Mouse (Mus musculus): ENCODE results near the gene Mdga2. TPM values are rescaled to one million over a fixed set of nuclear protein-coding genes. Genes with fewer than 3 reads are reported as not detected.

Mdga2 gene
- 19.7 and 20.9 TPM in 2 replicates for polyA plus RNA-seq (2015; fragmentation: Nextera tagmentation; extraction: Ambion mirVana)

DNA sequence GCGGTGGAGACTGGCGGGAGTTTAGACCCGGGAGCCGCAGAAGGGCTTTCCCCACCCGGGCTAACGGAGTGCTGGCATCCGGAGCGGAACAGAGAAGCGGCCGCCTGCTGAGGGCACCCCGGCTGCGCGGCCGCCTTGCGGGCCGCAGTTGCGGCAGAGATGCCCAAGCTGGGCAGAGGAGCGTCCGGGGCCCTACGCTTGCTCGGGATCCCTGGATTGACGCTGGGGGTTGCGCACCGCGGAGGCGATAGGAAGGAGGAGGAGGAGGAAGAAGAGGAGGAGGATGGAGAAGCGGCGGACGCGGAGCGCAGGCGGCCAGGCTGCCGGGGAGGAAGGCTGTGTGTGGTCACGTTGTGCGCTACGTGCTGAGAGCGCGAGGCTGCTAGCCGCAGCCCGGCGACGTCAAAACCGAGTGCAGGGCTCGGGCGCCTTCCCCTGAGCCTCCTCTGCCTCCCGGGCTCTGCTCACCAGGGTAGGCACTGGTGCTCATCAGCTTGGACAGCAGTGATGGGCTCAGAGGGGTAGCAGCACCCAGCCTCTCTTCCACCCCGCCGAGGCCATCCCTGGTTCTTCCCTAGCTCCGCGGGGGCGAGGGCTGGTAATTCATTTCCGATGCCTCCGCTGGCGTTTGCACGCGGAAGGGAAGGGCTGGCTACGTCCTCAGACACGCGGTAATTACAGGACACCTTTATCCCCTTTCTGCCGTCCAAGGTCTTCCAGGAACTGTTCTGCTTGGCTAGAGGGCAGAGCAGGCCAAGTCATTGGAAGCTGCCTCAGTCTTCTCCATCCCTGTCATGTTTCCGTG, at the start of gene Mdga2:
TSS of gene Mdga2 (minus strand) at position 329 of the 805 bp plus-strand sequence.
- Histone ChIP-seq H3K27me3 (peaks cover 4% of the 10 kb centered on the region; the same call in 1 of the 2 replicates), H3K9ac (peak within 1 kb of the TSS; percentile 89), H3K9me3 (no peaks in the 10 kb centered on the region), H3K36me3 (no peaks in the 10 kb centered on the region), H3K4me2 (peak within 1 kb of the TSS; percentile 77), H3K27ac (replicated peaks) (peak within 1 kb of the TSS; percentile 96), H3K4me3 (peak within 1 kb of the TSS; percentile 76), H3K4me1 (replicated peaks) (peaks cover 26% of the 10 kb centered on the region)
- ATAC-seq (ENCODE audit: low read depth): peak; percentile 75
- WGBS: under 1% methylated on average over 60 of the region's 61 CpGs

GRCm38 (mm10) chr12:67267409-67267808, 45.1 kb upstream of the Mdga2 start:
- 86% methylated on average over 1 of the region's 1 CpGs for WGBS

GRCm38 (mm10) chr12:67223530-67223929, 1.2 kb upstream of the Mdga2 start:
- H3K27me3 ChIP-seq: peaks cover 4% of the 10 kb centered on the region; the same call in 1 of the 2 replicates
- H3K9me3 ChIP-seq: no peaks in the 10 kb centered on the region
- H3K4me3 ChIP-seq: no peak overlapping the region
- H3K36me3 ChIP-seq: no peaks in the 10 kb centered on the region
- H3K27ac ChIP-seq (replicated peaks): no peak overlapping the region; the same call in 1 of the 2 replicates
- peak overlapping the region; percentile 77 for H3K4me2 ChIP-seq
- no peak for ATAC-seq (ENCODE audit: low read depth)
- WGBS: 47% methylated on average over 1 of the region's 1 CpGs
- peaks cover 22% of the 10 kb centered on the region for H3K4me1 ChIP-seq (replicated peaks)
- no peak overlapping the region for H3K9ac ChIP-seq

More at GRCm38 (mm10) chr12:67267409-67267808, 45.1 kb upstream of the Mdga2 start:
- H3K36me3 ChIP-seq: no peaks in the 10 kb centered on the region
- no peak overlapping the region for H3K4me3 ChIP-seq
- no peaks in the 10 kb centered on the region for H3K9me3 ChIP-seq
- H3K9ac ChIP-seq: no peak overlapping the region
- H3K4me1 ChIP-seq (replicated peaks): no peaks in the 10 kb centered on the region
- no peak overlapping the region for H3K4me2 ChIP-seq
- no peak for ATAC-seq (ENCODE audit: low read depth)
- H3K27me3 ChIP-seq: no peaks in the 10 kb centered on the region
- H3K27ac ChIP-seq (replicated peaks): no peak overlapping the region

DNA sequence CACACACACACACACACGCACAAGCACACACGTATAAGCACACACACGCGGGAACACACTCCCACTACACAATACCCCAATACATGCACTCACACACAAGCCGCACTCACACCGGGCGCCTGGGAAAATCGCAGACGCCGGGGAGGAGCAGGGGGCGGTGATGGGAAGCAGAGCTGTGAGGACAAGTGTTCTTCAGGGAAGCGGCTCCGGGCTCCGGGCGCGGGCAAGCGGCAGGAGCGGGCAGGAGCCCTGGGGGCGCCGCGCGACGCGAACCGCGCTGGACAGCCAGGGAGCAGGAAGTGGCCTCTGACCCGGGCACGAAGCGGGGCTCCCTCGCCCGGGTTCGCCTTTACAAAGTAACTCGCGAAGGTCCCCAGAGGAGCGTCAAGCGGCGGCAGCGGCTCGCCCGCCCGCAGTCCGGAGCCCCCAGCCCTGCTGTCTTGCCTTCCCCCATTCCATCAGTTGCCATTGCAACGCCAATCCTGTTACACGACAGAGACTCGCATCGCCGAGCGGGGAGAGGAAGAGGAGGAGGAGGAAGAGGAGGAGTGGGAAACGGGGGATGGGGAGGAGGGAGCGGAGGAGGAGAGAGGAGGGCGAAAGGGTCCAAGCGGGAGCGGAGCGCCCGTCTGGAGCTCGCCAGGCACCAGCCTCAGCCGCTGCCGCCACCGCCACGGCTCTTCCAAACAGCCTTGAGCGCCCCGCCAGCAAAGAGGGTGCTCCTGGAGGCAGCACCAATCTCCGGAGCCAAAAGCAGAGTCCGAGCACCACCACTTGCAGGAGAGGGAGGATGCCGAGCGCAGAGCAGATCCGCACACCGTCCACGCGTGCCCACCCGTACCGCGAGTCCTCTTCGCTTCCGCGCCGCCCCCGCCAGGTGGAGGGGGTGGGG, 774 bp downstream of the Mdga2 start:
- peak overlapping the region; percentile 76 for H3K4me3 ChIP-seq
- H3K9me3 ChIP-seq: no peaks in the 10 kb centered on the region
- peaks cover 26% of the 10 kb centered on the region for H3K4me1 ChIP-seq (replicated peaks)
- H3K36me3 ChIP-seq: no peaks in the 10 kb centered on the region
- peak; percentile 85 for ATAC-seq (ENCODE audit: low read depth)
- H3K4me2 ChIP-seq: peak overlapping the region; percentile 77
- peak overlapping the region; percentile 96 for H3K27ac ChIP-seq (replicated peaks)
- peak overlapping the region; percentile 89 for H3K9ac ChIP-seq
- H3K27me3 ChIP-seq: peaks cover 4% of the 10 kb centered on the region; the same call in 1 of the 2 replicates
- WGBS: under 1% methylated on average over 73 of the region's 78 CpGs

- Histone ChIP-seq H3K27me3 (peaks cover 4% of the 10 kb centered on the region; the same call in 1 of the 2 replicates), H3K4me1 (replicated peaks) (peaks cover 26% of the 10 kb centered on the region), H3K9ac (peak overlapping the region; percentile 89), H3K27ac (replicated peaks) (peak overlapping the region; percentile 96), H3K4me3 (peak overlapping the region; percentile 76), H3K36me3 (no peaks in the 10 kb centered on the region), H3K4me2 (peak overlapping the region; percentile 77), H3K9me3 (no peaks in the 10 kb centered on the region)
- under 1% methylated on average over 38 of the region's 43 CpGs for WGBS
- peak; percentile 18 for ATAC-seq (ENCODE audit: low read depth)
Measured at GRCm38 (mm10) chr12:67220641-67221231, 1.6 kb downstream of the Mdga2 start.

DNA sequence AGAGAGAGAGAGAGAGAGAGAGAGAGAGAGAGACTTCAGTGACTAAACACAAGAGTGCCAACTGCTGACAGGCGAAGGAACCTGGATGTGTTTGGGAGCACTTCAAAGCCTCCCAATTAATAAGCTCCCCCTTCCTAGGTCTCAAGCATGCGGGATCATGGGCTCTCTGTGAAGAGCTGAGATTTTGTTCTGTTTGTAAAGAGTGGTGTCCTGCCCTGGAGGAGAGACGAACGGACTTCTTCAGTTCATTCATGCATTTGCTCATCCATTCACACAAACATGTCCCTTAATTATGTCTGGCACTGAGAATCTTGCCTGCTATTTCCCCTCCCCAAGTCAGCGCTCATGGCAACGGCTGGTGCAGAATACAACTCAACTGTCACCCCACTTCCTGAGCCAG, 2.3 kb downstream of the Mdga2 start:
- peaks cover 26% of the 10 kb centered on the region for H3K4me1 ChIP-seq (replicated peaks)
- peak overlapping the region; percentile 77 for H3K4me2 ChIP-seq
- H3K4me3 ChIP-seq: peak overlapping the region; percentile 76
- ATAC-seq (ENCODE audit: low read depth): no peak
- 1% methylated on average over 6 of the region's 6 CpGs for WGBS
- peak overlapping the region; percentile 96 for H3K27ac ChIP-seq (replicated peaks)
- peaks cover 4% of the 10 kb centered on the region; the same call in 1 of the 2 replicates for H3K27me3 ChIP-seq
- no peaks in the 10 kb centered on the region for H3K36me3 ChIP-seq
- H3K9me3 ChIP-seq: no peaks in the 10 kb centered on the region
- peak overlapping the region; percentile 89 for H3K9ac ChIP-seq

- Histone ChIP-seq H3K4me3 (peak overlapping the region; percentile 76), H3K9me3 (no peaks in the 10 kb centered on the region), H3K4me2 (peak overlapping the region; percentile 77), H3K4me1 (replicated peaks) (peaks cover 26% of the 10 kb centered on the region), H3K27ac (replicated peaks) (no peak overlapping the region; the same call in 1 of the 2 replicates), H3K9ac (peak overlapping the region; percentile 89), H3K36me3 (no peaks in the 10 kb centered on the region), H3K27me3 (peaks cover 2% of the 10 kb centered on the region; the same call in 1 of the 2 replicates)
- no peak for ATAC-seq (ENCODE audit: low read depth)
- 21% methylated on average over 5 of the region's 5 CpGs for WGBS
Measured at GRCm38 (mm10) chr12:67219564-67219963, 2.8 kb downstream of the Mdga2 start.

DNA sequence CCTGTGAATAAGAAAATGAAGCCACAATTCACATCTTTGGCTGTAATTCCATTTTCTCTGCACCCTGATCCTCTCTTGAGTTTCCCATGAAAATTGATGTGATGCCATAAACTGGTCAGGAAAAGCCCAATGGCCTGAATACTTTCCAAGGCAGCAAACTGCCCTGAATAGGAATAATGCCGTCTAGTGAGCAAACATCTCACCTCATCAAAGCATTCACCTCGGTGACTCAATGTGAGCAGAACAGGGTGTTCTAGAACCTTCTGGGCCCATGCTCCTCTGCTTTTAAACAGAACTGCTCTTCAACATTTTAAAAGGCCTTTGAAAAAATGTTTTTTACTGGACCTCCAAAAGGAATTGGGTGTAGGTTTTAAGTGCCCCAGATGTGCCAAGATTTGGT, 9.5 kb downstream of the Mdga2 start:
- no peak for ATAC-seq (ENCODE audit: low read depth)
- H3K27me3 ChIP-seq: no peaks in the 10 kb centered on the region
- H3K4me3 ChIP-seq: no peak overlapping the region
- no peak overlapping the region for H3K9ac ChIP-seq
- H3K36me3 ChIP-seq: no peaks in the 10 kb centered on the region
- H3K4me1 ChIP-seq (replicated peaks): 0 out of 2 replicates have a peak, but pooled peaks cover 3% of the 10 kb centered on the region
- no peak overlapping the region for H3K4me2 ChIP-seq
- no peaks in the 10 kb centered on the region for H3K9me3 ChIP-seq
- WGBS: 70% methylated on average over 2 of the region's 2 CpGs
- H3K27ac ChIP-seq (replicated peaks): no peak overlapping the region

GRCm38 (mm10) chr12:67178155-67178554, 44.2 kb downstream of the Mdga2 start:
- H3K27me3 ChIP-seq: no peaks in the 10 kb centered on the region
- WGBS: 97% methylated on average over 1 of the region's 1 CpGs
- peaks cover 5% of the 10 kb centered on the region for H3K4me1 ChIP-seq (replicated peaks)
- H3K27ac ChIP-seq (replicated peaks): no peak overlapping the region
- no peaks in the 10 kb centered on the region for H3K9me3 ChIP-seq
- no peak overlapping the region for H3K9ac ChIP-seq
- H3K4me3 ChIP-seq: no peak overlapping the region
- no peak for ATAC-seq (ENCODE audit: low read depth)
- no peaks in the 10 kb centered on the region for H3K36me3 ChIP-seq
- no peak overlapping the region for H3K4me2 ChIP-seq

DNA sequence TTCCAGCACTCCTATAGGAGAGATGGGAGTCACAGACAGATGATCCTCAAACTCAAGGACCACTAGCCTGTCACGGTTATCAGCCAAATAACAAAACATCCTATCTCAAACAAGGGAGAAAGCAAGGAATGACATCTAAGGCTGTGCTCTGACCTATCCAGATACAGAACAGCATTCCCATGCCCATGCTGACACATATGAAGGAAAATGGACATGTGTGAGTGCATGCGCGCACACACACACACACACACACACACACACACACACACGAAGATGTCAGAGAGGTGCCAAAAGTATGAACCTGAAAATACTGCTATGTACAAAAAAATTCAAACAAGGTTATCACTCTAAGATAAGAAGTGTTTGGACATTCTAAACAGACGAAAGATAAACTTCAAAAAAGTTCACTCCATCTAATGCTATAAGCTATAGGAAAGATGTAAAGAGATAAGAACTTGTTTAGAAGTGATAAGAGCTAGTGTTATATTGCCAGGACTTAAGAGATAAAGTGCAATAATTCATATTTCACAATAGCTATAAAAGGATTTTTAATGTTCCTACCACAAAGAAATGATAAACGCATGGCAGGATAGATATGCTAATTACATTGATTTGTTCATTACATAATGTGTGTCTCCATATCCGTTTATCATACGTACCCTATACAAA, 65.6 kb downstream of the Mdga2 start:
- no peak for ATAC-seq (ENCODE audit: low read depth)
- H3K4me1 ChIP-seq (replicated peaks): no peaks in the 10 kb centered on the region
- no peak overlapping the region for H3K9ac ChIP-seq
- H3K36me3 ChIP-seq: no peaks in the 10 kb centered on the region
- 87% methylated on average over 8 of the region's 8 CpGs for WGBS
- no peak overlapping the region for H3K27ac ChIP-seq (replicated peaks)
- H3K4me3 ChIP-seq: no peak overlapping the region
- no peak overlapping the region for H3K4me2 ChIP-seq
- no peaks in the 10 kb centered on the region for H3K27me3 ChIP-seq
- H3K9me3 ChIP-seq: no peaks in the 10 kb centered on the region

DNA sequence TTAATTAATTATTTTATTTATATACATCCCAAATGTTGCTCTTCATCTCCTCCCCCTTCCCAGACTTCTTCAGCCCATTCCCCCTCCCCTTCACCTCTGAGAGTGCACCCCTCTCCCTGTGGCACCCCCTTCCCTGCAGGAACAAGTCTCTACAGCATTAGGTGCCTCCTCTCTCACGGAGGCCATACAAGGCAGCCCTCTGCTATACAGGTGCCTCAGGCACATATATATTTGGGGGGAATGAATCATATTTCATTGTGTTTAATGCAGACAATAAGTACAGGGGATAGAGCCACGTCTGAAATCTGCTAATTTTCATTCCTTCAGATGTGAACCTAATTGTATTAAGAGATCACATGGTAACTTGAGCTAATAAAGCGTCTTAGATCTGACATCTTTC, 69.3 kb downstream of the Mdga2 start:
- H3K27ac ChIP-seq (replicated peaks): no peak overlapping the region
- H3K4me3 ChIP-seq: no peak overlapping the region
- no peaks in the 10 kb centered on the region for H3K36me3 ChIP-seq
- 62% methylated on average over 3 of the region's 3 CpGs for WGBS
- no peaks in the 10 kb centered on the region for H3K4me1 ChIP-seq (replicated peaks)
- no peak for ATAC-seq (ENCODE audit: low read depth)
- H3K9me3 ChIP-seq: no peaks in the 10 kb centered on the region
- no peak overlapping the region for H3K9ac ChIP-seq
- no peaks in the 10 kb centered on the region for H3K27me3 ChIP-seq
- H3K4me2 ChIP-seq: no peak overlapping the region

Data from neural tube, embryonic 13.5 days (tissue).